Mouse (Mus musculus) embryonic facial prominence, embryonic 12.5 days (tissue): ENCODE data around the gene Whamm. TPM values are rescaled to one million over a fixed set of nuclear protein-coding genes. Genes with fewer than 3 reads are reported as not detected.

Experiments used
- ATAC-seq: fragments of 200-750 bp; cut with Nextera tagmentation; 2 replicates; pipeline ENCODE4 v1.8.0; 2017; ENCODE audit not compliant: insufficient number of reproducible peaks, insufficient read depth, low FRiP score, low TSS enrichment
- H3K27ac ChIP-seq: fragments of 300-500 bp; sonication (generic); 2 replicates; pipeline ENCODE4 v1.5.1; 2016; ENCODE audit warnings: mild to moderate bottlenecking
- H3K27me3 ChIP-seq: fragments of 300-500 bp; sonication (generic); 2 replicates; pipeline ENCODE4 v1.6.1; 2016; ENCODE audit warnings: mild to moderate bottlenecking, moderate library complexity
- H3K36me3 ChIP-seq: fragments of 300-500 bp; sonication (generic); 2 replicates; pipeline ENCODE4 v1.6.1; 2016; ENCODE audit warnings: mild to moderate bottlenecking
- H3K4me1 ChIP-seq: fragments of 300-500 bp; sonication (generic); 2 replicates; pipeline ENCODE4 v1.6.1; 2016
- H3K4me2 ChIP-seq: fragments of 300-500 bp; sonication (generic); replicated peaks from 2 replicates; pipeline ENCODE4 v1.6.1; 2016; ENCODE audit warnings: mild to moderate bottlenecking, moderate library complexity
- H3K4me3 ChIP-seq: fragments of 300-500 bp; sonication (generic); 2 replicates; pipeline ENCODE4 v1.5.1; 2016; ENCODE audit warnings: mild to moderate bottlenecking
- H3K9ac ChIP-seq: fragments of 300-500 bp; sonication (generic); 2 replicates; pipeline ENCODE4 v1.6.1; 2016; ENCODE audit warnings: mild to moderate bottlenecking, moderate library complexity
- H3K9me3 ChIP-seq: fragments of 300-500 bp; sonication (generic); 2 replicates; pipeline ENCODE4 v1.6.1; 2016; ENCODE audit warnings: mild to moderate bottlenecking, moderate library complexity
- WGBS: fragments of 180-500 bp; shearing (Covaris S2); methylation state at CpG from one replicate; pipeline ENCODE4 v1.1.7; 2016; 5-methylcytosine and 5-hydroxymethylcytosine counted together
- polyA plus RNA-seq: library from polyadenylated mRNA; unstranded; fragments of >200 nt; fragmentation: Nextera tagmentation; extraction: Ambion mirVana; gene quantifications from 2 replicates; pipeline ENCODE4 v1.2.1, GENCODE M21; 2016

Whamm gene
- polyA plus RNA-seq, 1 experiment from 2014 or later: 5.7 TPM

- H3K9ac ChIP-seq: no peak overlapping the region
These were observed 22.2 kb upstream of the Whamm start for GRCm38 (mm10) chr7:81548864-81549263.

GRCm38 (mm10) chr7:81553589-81553988 lies 17.5 kb upstream of the Whamm start:
- ATAC-seq: no peak
- no peak overlapping the region for H3K4me3 ChIP-seq
- 59% methylated on average over 4 of the region's 4 CpGs for WGBS

More at GRCm38 (mm10) chr7:81548864-81549263, 22.2 kb upstream of the Whamm start:
- Histone ChIP-seq H3K36me3 (no peaks in the 10 kb centered on the region), H3K4me2 (no peak overlapping the region), H3K4me3 (no peak overlapping the region), H3K27me3 (no peaks in the 10 kb centered on the region), H3K27ac (no peak overlapping the region), H3K4me1 (no peaks in the 10 kb centered on the region), H3K9me3 (no peaks in the 10 kb centered on the region)
- 68% methylated on average over 11 of the region's 11 CpGs for WGBS
- 0 out of 2 replicates have a peak, but pooled peaks have one; percentile 35 for ATAC-seq

GRCm38 (mm10) chr7:81554369-81554768 lies 16.7 kb upstream of the Whamm start:
- no peak for ATAC-seq
- H3K27ac ChIP-seq: no peak overlapping the region
- H3K4me2 ChIP-seq: no peak overlapping the region
- H3K27me3 ChIP-seq: no peaks in the 10 kb centered on the region
- no peak overlapping the region for H3K9ac ChIP-seq
- no peak overlapping the region for H3K4me3 ChIP-seq
- H3K4me1 ChIP-seq: no peaks in the 10 kb centered on the region
- no peaks in the 10 kb centered on the region for H3K9me3 ChIP-seq
- H3K36me3 ChIP-seq: no peaks in the 10 kb centered on the region
- 81% methylated on average over 2 of the region's 2 CpGs for WGBS

More at GRCm38 (mm10) chr7:81553589-81553988, 17.5 kb upstream of the Whamm start:
- Histone ChIP-seq H3K4me2 (no peak overlapping the region), H3K27ac (no peak overlapping the region), H3K27me3 (no peaks in the 10 kb centered on the region), H3K9me3 (no peaks in the 10 kb centered on the region), H3K4me1 (no peaks in the 10 kb centered on the region), H3K9ac (no peak overlapping the region), H3K36me3 (no peaks in the 10 kb centered on the region)

- ATAC-seq: no peak
- WGBS: 88% methylated on average over 4 of the region's 4 CpGs
These were observed 14.2 kb upstream of the Whamm start for GRCm38 (mm10) chr7:81556839-81557238.

GRCm38 (mm10) chr7:81557252-81557984 lies 13.6 kb upstream of the Whamm start:
- ATAC-seq: no peak

More at GRCm38 (mm10) chr7:81556839-81557238, 14.2 kb upstream of the Whamm start:
- Histone ChIP-seq H3K9me3 (no peaks in the 10 kb centered on the region), H3K36me3 (no peaks in the 10 kb centered on the region), H3K9ac (no peak overlapping the region), H3K27ac (no peak overlapping the region), H3K4me1 (no peaks in the 10 kb centered on the region), H3K4me2 (no peak overlapping the region), H3K27me3 (no peaks in the 10 kb centered on the region), H3K4me3 (no peak overlapping the region)

GRCm38 (mm10) chr7:81557985-81558360 lies 13.1 kb upstream of the Whamm start:
- no peak for ATAC-seq

More at GRCm38 (mm10) chr7:81557252-81557984, 13.6 kb upstream of the Whamm start:
- H3K4me1 ChIP-seq: no peaks in the 10 kb centered on the region
- no peak overlapping the region for H3K4me2 ChIP-seq
- no peaks in the 10 kb centered on the region for H3K27me3 ChIP-seq
- H3K27ac ChIP-seq: no peak overlapping the region
- H3K4me3 ChIP-seq: no peak overlapping the region
- no peaks in the 10 kb centered on the region for H3K9me3 ChIP-seq
- H3K9ac ChIP-seq: no peak overlapping the region
- no peaks in the 10 kb centered on the region for H3K36me3 ChIP-seq
- WGBS: 71% methylated on average over 7 of the region's 7 CpGs

GRCm38 (mm10) chr7:81559231-81559980 lies 11.7 kb upstream of the Whamm start:
- Histone ChIP-seq H3K4me1 (no peaks in the 10 kb centered on the region), H3K4me2 (no peak overlapping the region), H3K27ac (no peak overlapping the region), H3K9ac (no peak overlapping the region), H3K27me3 (peaks cover 5% of the 10 kb centered on the region; the same call in 1 of the 2 replicates), H3K36me3 (no peaks in the 10 kb centered on the region), H3K4me3 (no peak overlapping the region), H3K9me3 (no peaks in the 10 kb centered on the region)
- ATAC-seq: no peak
- 83% methylated on average over 14 of the region's 14 CpGs for WGBS

More at GRCm38 (mm10) chr7:81557985-81558360, 13.1 kb upstream of the Whamm start:
- Histone ChIP-seq H3K4me2 (no peak overlapping the region), H3K27ac (no peak overlapping the region), H3K27me3 (no peaks in the 10 kb centered on the region), H3K36me3 (no peaks in the 10 kb centered on the region), H3K4me3 (no peak overlapping the region), H3K9me3 (no peaks in the 10 kb centered on the region), H3K4me1 (no peaks in the 10 kb centered on the region), H3K9ac (no peak overlapping the region)
- 50% methylated on average over 4 of the region's 4 CpGs for WGBS

GRCm38 (mm10) chr7:81560101-81561049 lies 10.7 kb upstream of the Whamm start:
- WGBS: 57% methylated on average over 8 of the region's 8 CpGs
- peaks cover 5% of the 10 kb centered on the region; the same call in 1 of the 2 replicates for H3K27me3 ChIP-seq
- H3K9me3 ChIP-seq: no peaks in the 10 kb centered on the region
- ATAC-seq: no peak
- H3K4me1 ChIP-seq: no peaks in the 10 kb centered on the region
- no peak overlapping the region for H3K9ac ChIP-seq
- no peak overlapping the region for H3K4me3 ChIP-seq
- no peak overlapping the region for H3K27ac ChIP-seq
- no peak overlapping the region for H3K4me2 ChIP-seq
- H3K36me3 ChIP-seq: no peaks in the 10 kb centered on the region

GRCm38 (mm10) chr7:81561211-81561610 lies 9.9 kb upstream of the Whamm start:
- Histone ChIP-seq H3K27me3 (peaks cover 5% of the 10 kb centered on the region; the same call in 1 of the 2 replicates), H3K36me3 (no peaks in the 10 kb centered on the region), H3K4me2 (no peak overlapping the region), H3K4me1 (no peaks in the 10 kb centered on the region), H3K9me3 (no peaks in the 10 kb centered on the region), H3K27ac (no peak overlapping the region), H3K9ac (no peak overlapping the region), H3K4me3 (no peak overlapping the region)
- no peak for ATAC-seq
- WGBS: 73% methylated on average over 5 of the region's 5 CpGs

- Histone ChIP-seq H3K9me3 (no peaks in the 10 kb centered on the region), H3K27ac (no peak overlapping the region), H3K27me3 (peaks cover 5% of the 10 kb centered on the region; the same call in 1 of the 2 replicates), H3K36me3 (no peaks in the 10 kb centered on the region), H3K4me3 (no peak overlapping the region), H3K4me1 (no peaks in the 10 kb centered on the region), H3K9ac (no peak overlapping the region), H3K4me2 (no peak overlapping the region)
- 80% methylated on average over 4 of the region's 4 CpGs for WGBS
- ATAC-seq: no peak
These were observed 7.5 kb upstream of the Whamm start for GRCm38 (mm10) chr7:81563506-81564015.

- 78% methylated on average over 7 of the region's 7 CpGs for WGBS
- Histone ChIP-seq H3K36me3 (no peaks in the 10 kb centered on the region), H3K4me2 (no peak overlapping the region), H3K4me3 (no peak overlapping the region), H3K27ac (no peak overlapping the region), H3K27me3 (peaks cover 5% of the 10 kb centered on the region; the same call in 1 of the 2 replicates), H3K4me1 (no peaks in the 10 kb centered on the region), H3K9ac (no peak overlapping the region), H3K9me3 (no peaks in the 10 kb centered on the region)
- ATAC-seq: no peak
These were observed 6.3 kb upstream of the Whamm start for GRCm38 (mm10) chr7:81564766-81565165.
